Mouse (Mus musculus) heart, postnatal 0 days (tissue): Measurements from ENCODE around the gene Arid1b. TPM values are rescaled to one million over a fixed set of nuclear protein-coding genes. Genes with fewer than 3 reads are reported as not detected.

Experiments
- ATAC-seq: fragments of 200-750 bp; cut with Nextera tagmentation; 2 replicates; pipeline ENCODE4 v1.8.0; 2017; ENCODE audit warnings: low read depth, moderate number of reproducible peaks, moderate library complexity; ENCODE audit not compliant: insufficient read depth
- DNase-seq: peaks from one replicate; pipeline ENCODE4 v3.0.0-alpha.2; 2016; ENCODE audit warnings: low spot score
- H3K27ac ChIP-seq: fragments of 300-500 bp; sonication (generic); 2 replicates; pipeline ENCODE4 v1.5.1; 2014; ENCODE audit warnings: low read depth, mild to moderate bottlenecking
- H3K27me3 ChIP-seq: fragments of 300-500 bp; sonication (generic); 2 replicates; pipeline ENCODE4 v1.6.1; 2014; ENCODE audit warnings: low read length, mixed read lengths; ENCODE audit not compliant: control insufficient read depth, insufficient read depth
- H3K36me3 ChIP-seq: fragments of 300-500 bp; sonication (generic); replicated peaks from 2 replicates; pipeline ENCODE4 v1.6.1; 2014; ENCODE audit warnings: low read length, mixed read lengths; ENCODE audit not compliant: control insufficient read depth, insufficient read depth
- H3K4me1 ChIP-seq: fragments of 300-500 bp; sonication (generic); 2 replicates; pipeline ENCODE4 v1.6.1; 2014; ENCODE audit warnings: antibody characterized with exemption; ENCODE audit not compliant: control insufficient read depth, insufficient read depth
- H3K4me2 ChIP-seq: fragments of 300-500 bp; sonication (generic); 2 replicates; pipeline ENCODE4 v1.6.1; 2014; ENCODE audit warnings: low read depth, mild to moderate bottlenecking, low read length, moderate library complexity
- H3K4me3 ChIP-seq: fragments of 300-500 bp; sonication (generic); 2 replicates; pipeline ENCODE4 v1.5.1; 2014; ENCODE audit warnings: low read depth, low read length
- H3K9ac ChIP-seq: fragments of 300-500 bp; sonication (generic); replicated peaks from 2 replicates; pipeline ENCODE4 v1.6.1; 2014; ENCODE audit warnings: low read depth, low read length, mixed read lengths
- H3K9me3 ChIP-seq: fragments of 300-500 bp; sonication (generic); replicated peaks from 2 replicates; pipeline ENCODE4 v1.6.1; 2016; ENCODE audit warnings: low read length; ENCODE audit not compliant: control insufficient read depth
- CTCF ChIP-seq: IDR thresholded peaks from 2 replicates; pipeline ENCODE4 v1.5.1; 2016; ENCODE audit warnings: antibody characterized with exemption, control low read depth, low read depth
- EP300 ChIP-seq: IDR thresholded peaks from 2 replicates; pipeline ENCODE4 v1.6.1; 2016; ENCODE audit warnings: antibody characterized with exemption, low read depth
- WGBS: fragments of 180-500 bp; shearing (Covaris S2); extraction: QIAGEN DNeasy Blood & Tissue Kit; methylation state at CpG from one replicate; pipeline ENCODE4 v1.1.7; 2014; 5-methylcytosine and 5-hydroxymethylcytosine counted together
- polyA plus RNA-seq: library from polyadenylated mRNA; unstranded; fragments of >200 nt; fragmentation: Nextera tagmentation; extraction: Ambion mirVana; gene quantifications from 2 replicates; pipeline ENCODE4 v1.2.1, GENCODE M21; 2015
- total RNA-seq: library from RNA; depleted of rRNA; stranded (reverse); fragments of >200 nt; gene quantifications from 2 replicates; pipeline ENCODE4 v1.2.3, GENCODE M21; 2014; ENCODE audit warnings: low replicate concordance

The Arid1b gene
- total and polyA plus RNA-seq, 2 experiments from 2014 or later, result 4.4 to 27.3 TPM

DNA sequence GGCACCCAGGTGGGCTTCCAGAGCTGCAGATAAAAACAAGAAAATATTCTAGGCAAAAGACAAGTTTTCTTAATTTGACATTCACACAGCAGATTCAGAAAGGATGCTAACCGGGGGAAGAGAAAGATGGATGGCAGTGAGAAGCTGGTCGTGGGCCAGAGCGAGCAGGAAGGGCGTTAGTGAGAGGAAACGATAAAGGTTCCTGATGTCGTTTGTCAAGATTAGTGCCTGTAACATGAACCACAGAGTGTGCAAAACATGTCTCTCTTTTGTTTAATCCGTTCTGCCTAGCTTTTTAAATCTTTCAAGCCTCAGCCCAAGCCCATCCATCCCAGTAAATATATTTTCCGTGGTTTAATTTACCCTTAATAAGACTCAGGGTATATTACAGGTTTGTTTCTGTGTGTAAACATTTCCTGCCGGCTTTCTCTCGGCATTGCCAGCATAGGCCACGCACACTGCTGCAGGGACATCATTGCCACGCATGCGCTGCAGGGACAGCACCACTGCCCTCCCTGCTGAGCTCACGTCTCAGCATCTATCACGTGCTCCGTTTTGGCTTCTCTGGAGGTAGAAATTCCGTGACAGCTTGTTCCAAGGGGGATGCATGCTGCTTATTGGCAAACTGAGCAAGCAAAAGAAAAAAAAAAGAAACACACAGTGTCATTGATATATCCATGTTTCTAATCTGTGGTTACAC lies 255.0 kb downstream of the Arid1b start:
- no peak overlapping the region for H3K9ac ChIP-seq
- DNase-seq (peak; percentile 38), ATAC-seq (peak; percentile 32; the same call in 1 of the 2 replicates)
- no peaks in the 10 kb centered on the region for H3K9me3 ChIP-seq
- WGBS, result 44% methylated on average over 17 of the region's 17 CpGs
- no peak overlapping the region for H3K4me3 ChIP-seq
- TF ChIP-seq CTCF (no peak), EP300 (no peak)
- peaks cover 35% of the 10 kb centered on the region for H3K4me1 ChIP-seq
- no peaks in the 10 kb centered on the region for H3K27me3 ChIP-seq
- 0 out of 2 replicates have a peak overlapping the region, but pooled peaks have one; percentile 31 for H3K4me2 ChIP-seq
- peaks cover 13% of the 10 kb centered on the region; the same call in 1 of the 2 replicates for H3K36me3 ChIP-seq
- peak overlapping the region; percentile 75 for H3K27ac ChIP-seq

DNA sequence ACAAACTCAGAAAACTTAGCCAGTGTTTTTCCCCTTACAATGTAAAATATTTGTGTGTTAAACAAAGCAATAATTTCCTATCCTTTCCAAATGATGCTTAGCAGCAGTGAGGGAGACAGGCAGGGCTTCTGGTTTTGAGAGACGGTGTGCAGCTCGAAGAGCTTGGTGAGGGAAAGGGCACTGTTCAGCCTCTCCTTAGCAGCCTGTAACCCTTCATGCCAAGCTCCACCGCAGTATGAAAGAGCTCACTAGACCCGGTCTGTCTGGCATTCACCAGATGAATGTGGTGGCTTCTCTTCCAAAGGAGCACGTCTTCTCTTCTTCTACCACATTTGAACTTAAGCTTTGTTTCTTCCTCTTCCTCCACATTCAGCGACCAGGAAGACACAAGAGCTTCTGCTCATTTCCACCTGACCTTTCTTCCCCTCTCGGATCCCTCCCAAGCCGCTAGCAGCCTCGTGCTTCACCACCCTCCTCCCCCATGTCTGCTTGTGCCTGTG lies 255.6 kb downstream of the Arid1b start:
- peaks cover 35% of the 10 kb centered on the region for H3K4me1 ChIP-seq
- no peak for DNase-seq
- no peak overlapping the region for H3K4me2 ChIP-seq
- H3K27me3 ChIP-seq, result no peaks in the 10 kb centered on the region
- H3K36me3 ChIP-seq, result peaks cover 13% of the 10 kb centered on the region; the same call in 1 of the 2 replicates
- H3K9me3 ChIP-seq, result no peaks in the 10 kb centered on the region
- H3K9ac ChIP-seq, result no peak overlapping the region
- WGBS, result 65% methylated on average over 9 of the region's 9 CpGs
- H3K27ac ChIP-seq, result peak overlapping the region; percentile 27; the same call in 1 of the 2 replicates
- TF ChIP-seq EP300, result no peak
- no peak for TF ChIP-seq CTCF
- no peak for ATAC-seq
- H3K4me3 ChIP-seq, result no peak overlapping the region

DNA sequence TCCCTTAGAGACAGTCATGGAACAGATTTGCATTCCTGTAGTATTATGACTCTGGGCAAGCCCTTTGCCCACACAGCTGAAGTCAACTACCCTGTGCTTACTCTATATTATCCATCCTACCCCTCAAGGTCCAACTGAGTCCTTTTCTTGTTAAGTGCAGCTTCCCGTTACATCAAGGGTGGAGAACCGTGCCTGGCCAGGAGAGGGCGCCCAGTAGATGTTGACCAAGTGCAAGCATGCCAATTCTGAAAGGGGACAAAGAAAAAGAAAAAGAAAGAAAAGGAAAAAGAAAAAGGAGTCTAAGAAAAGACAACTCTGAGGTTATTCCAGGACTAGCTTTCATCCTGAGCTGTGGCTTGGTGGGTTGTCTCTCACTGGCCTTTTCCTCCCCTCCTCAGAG lies 258.3 kb downstream of the Arid1b start:
- peak; percentile 43 for DNase-seq

DNA sequence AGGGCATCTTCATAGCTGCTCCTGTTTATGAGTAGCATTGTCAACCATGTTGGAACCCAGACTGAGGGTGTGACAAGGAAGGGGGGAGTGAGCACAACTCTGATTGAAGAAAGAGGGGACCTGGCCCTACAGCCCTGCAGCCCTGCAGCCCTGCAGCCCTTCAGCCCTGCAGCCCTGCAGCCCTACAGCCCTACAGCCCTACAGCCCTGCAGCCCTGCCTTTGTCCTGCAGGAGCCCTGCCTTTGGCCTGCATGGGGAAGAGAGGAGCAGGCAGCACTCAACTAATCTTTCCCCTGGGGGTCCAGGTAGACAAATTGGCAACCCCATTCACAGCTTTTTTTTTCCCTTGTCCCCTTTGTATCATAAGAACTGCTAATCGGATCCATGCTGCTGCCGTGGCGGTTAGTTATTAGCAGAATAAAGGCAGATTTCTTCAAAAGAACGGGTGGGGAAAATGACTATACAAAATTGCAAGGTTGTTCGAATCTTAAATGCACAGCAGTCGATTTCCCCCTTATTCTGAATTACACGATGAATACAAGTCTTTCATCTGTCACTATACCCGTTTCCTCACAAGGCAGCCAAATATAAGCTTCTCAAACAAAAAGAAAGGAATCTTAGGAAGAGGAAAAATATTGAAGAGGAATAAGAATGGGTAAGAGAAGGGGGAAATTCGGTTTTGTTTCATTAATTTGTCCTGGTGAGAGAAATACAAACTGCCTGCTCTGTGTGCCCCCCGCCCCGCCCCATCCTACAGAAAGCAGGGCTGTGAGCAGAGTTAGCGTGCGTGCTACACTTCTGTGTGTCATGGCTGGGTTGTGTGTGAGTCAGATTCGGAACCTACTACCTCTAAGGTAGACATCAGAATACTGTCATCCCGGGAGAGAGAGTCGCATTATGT lies 260.8 kb downstream of the Arid1b start:
- peaks cover 7% of the 10 kb centered on the region; the same call in 1 of the 2 replicates for H3K4me1 ChIP-seq
- H3K27ac ChIP-seq, result no peak overlapping the region
- DNase-seq, result no peak
- 84% methylated on average over 16 of the region's 16 CpGs for WGBS
- H3K4me3 ChIP-seq, result no peak overlapping the region
- H3K27me3 ChIP-seq, result no peaks in the 10 kb centered on the region
- H3K36me3 ChIP-seq, result peaks cover 13% of the 10 kb centered on the region; the same call in 1 of the 2 replicates
- no peak for TF ChIP-seq CTCF
- no peak for TF ChIP-seq EP300
- H3K4me2 ChIP-seq, result no peak overlapping the region
- ATAC-seq, result no peak
- H3K9me3 ChIP-seq, result no peaks in the 10 kb centered on the region
- H3K9ac ChIP-seq, result no peak overlapping the region

More for the DNA sequence above, 258.3 kb downstream of the Arid1b start:
- ATAC-seq, result no peak
- H3K36me3 ChIP-seq, result peaks cover 13% of the 10 kb centered on the region; the same call in 1 of the 2 replicates
- H3K9ac ChIP-seq, result no peak overlapping the region
- H3K9me3 ChIP-seq, result no peaks in the 10 kb centered on the region
- H3K27ac ChIP-seq, result no peak overlapping the region
- 30% methylated on average over 3 of the region's 3 CpGs for WGBS
- H3K4me1 ChIP-seq, result peaks cover 19% of the 10 kb centered on the region
- H3K4me2 ChIP-seq, result no peak overlapping the region
- no peaks in the 10 kb centered on the region for H3K27me3 ChIP-seq
- H3K4me3 ChIP-seq, result no peak overlapping the region
- TF ChIP-seq CTCF (peak; percentile 82), EP300 (no peak)

DNA sequence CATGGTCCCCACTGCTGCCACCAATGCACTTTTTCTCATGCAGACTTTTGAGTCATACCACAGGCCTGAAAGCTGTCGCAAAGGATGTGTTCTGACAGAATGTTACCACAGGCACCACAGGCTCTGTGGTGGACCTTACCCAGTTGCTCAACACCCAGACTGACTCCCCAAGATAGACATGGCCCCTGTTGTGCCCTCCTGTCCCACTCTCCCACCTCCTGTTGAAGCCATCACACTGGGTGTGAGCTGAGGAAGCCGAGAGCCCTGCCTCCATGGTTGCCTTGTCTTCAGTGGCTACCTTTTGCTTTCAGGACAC lies 261.4 kb downstream of the Arid1b start:
- no peak overlapping the region for H3K27ac ChIP-seq
- H3K4me3 ChIP-seq, result no peak overlapping the region
- peaks cover 7% of the 10 kb centered on the region; the same call in 1 of the 2 replicates for H3K4me1 ChIP-seq
- H3K4me2 ChIP-seq, result no peak overlapping the region
- no peaks in the 10 kb centered on the region for H3K27me3 ChIP-seq
- no peak overlapping the region for H3K9ac ChIP-seq
- TF ChIP-seq CTCF (no peak), EP300 (no peak)
- DNase-seq, result no peak
- ATAC-seq, result no peak
- H3K9me3 ChIP-seq, result no peaks in the 10 kb centered on the region
- WGBS, result 82% methylated on average over 2 of the region's 2 CpGs
- peaks cover 12% of the 10 kb centered on the region; the same call in 1 of the 2 replicates for H3K36me3 ChIP-seq
